Mouse (Mus musculus): Measurements from ENCODE around the gene Commd7.
"Not testable (repeated sequence)": the region's sequence is repeated elsewhere in the genome, so short reads cannot be mapped to it uniquely, and the experiment has no call there.

The Commd7 gene

GRCm38 (mm10) chr2:153631976-153632870 is at the start of gene Commd7:
Commd7 (minus strand) TSS chr2:153632781.
- peak; percentile 58 for DNase-seq (ENCODE audit: low read depth, low spot score)

- no peak for DNase-seq (ENCODE audit: low read depth, low spot score)
Measured at GRCm38 (mm10) chr2:153679959-153680358, 47.4 kb upstream of the Commd7 start.

GRCm38 (mm10) chr2:153677550-153677949 is 45.0 kb upstream of the Commd7 start:
- no peak for DNase-seq (ENCODE audit: low read depth, low spot score)

GRCm38 (mm10) chr2:153676944-153677343 is 44.4 kb upstream of the Commd7 start:
- no peak for DNase-seq (ENCODE audit: low read depth, low spot score)

- not testable (repeated sequence) for DNase-seq (ENCODE audit: low read depth, low spot score)
Measured at GRCm38 (mm10) chr2:153675364-153675763, 42.8 kb upstream of the Commd7 start.

- no peak for DNase-seq (ENCODE audit: low read depth, low spot score)
Measured at GRCm38 (mm10) chr2:153672619-153673018, 40.0 kb upstream of the Commd7 start.

- no peak for DNase-seq (ENCODE audit: low read depth, low spot score)
Measured at GRCm38 (mm10) chr2:153670111-153670510, 37.5 kb upstream of the Commd7 start.

- DNase-seq (ENCODE audit: low read depth, low spot score), result peak; percentile 45
Measured at GRCm38 (mm10) chr2:153668754-153669376, 36.3 kb upstream of the Commd7 start.

- no peak for DNase-seq (ENCODE audit: low read depth, low spot score)
Measured at GRCm38 (mm10) chr2:153665401-153665800, 32.8 kb upstream of the Commd7 start.

GRCm38 (mm10) chr2:153660616-153661015 is 28.0 kb upstream of the Commd7 start:
- DNase-seq (ENCODE audit: low read depth, low spot score), result no peak

- DNase-seq (ENCODE audit: low read depth, low spot score), result not testable (repeated sequence)
Measured at GRCm38 (mm10) chr2:153657659-153658058, 25.1 kb upstream of the Commd7 start.

GRCm38 (mm10) chr2:153651681-153652080 is 19.1 kb upstream of the Commd7 start:
- DNase-seq (ENCODE audit: low read depth, low spot score), result no peak

- no peak for DNase-seq (ENCODE audit: low read depth, low spot score)
Measured at GRCm38 (mm10) chr2:153650014-153650687, 17.6 kb upstream of the Commd7 start.

GRCm38 (mm10) chr2:153649298-153650013 is 16.9 kb upstream of the Commd7 start, which contains the start of gene Dnmt3b:
Dnmt3b (plus strand) TSS chr2:153649450.
- DNase-seq (ENCODE audit: low read depth, low spot score), result peak; percentile 24

GRCm38 (mm10) chr2:153648773-153649297 is 16.3 kb upstream of the Commd7 start:
- DNase-seq (ENCODE audit: low read depth, low spot score), result no peak

GRCm38 (mm10) chr2:153642999-153643398 is 10.4 kb upstream of the Commd7 start:
- no peak for DNase-seq (ENCODE audit: low read depth, low spot score)

GRCm38 (mm10) chr2:153642496-153642895 is 9.9 kb upstream of the Commd7 start:
- DNase-seq (ENCODE audit: low read depth, low spot score), result no peak

- no peak for DNase-seq (ENCODE audit: low read depth, low spot score)
Measured at GRCm38 (mm10) chr2:153638977-153639680, 6.5 kb upstream of the Commd7 start.

- DNase-seq (ENCODE audit: low read depth, low spot score), result no peak
Measured at GRCm38 (mm10) chr2:153633259-153633658, 678 bp upstream of the Commd7 start.

GRCm38 (mm10) chr2:153632871-153633226 is 268 bp upstream of the Commd7 start:
- DNase-seq (ENCODE audit: low read depth, low spot score), result no peak

GRCm38 (mm10) chr2:153630950-153631349 is 1.6 kb downstream of the Commd7 start:
- DNase-seq (ENCODE audit: low read depth, low spot score), result no peak
